Mouse (Mus musculus) central nervous system, embryonic 14 days (tissue): Measurements from ENCODE around the gene Necap1. TPM values are rescaled to one million over a fixed set of nuclear protein-coding genes. Genes with fewer than 3 reads are reported as not detected.

Source experiments
- polyA plus RNA-seq: library from polyadenylated mRNA; depleted of rRNA; stranded (reverse); fragments of >200 nt; gene quantifications from 2 replicates; pipeline ENCODE4 v1.2.3, GENCODE M21; 2012; rRNA removed

Necap1 gene
- polyA plus RNA-seq, result 71.5 and 76.7 TPM in 2 replicates

GRCm38 (mm10) chr6:122873871-122874719 lies at the start of gene Necap1:
Necap1 (plus strand) TSS chr6:122874474.

GRCm38 (mm10) chr6:122855955-122856354 lies 18.3 kb upstream of the Necap1 start, which contains the start of gene C3ar1:
C3ar1 (minus strand) TSS chr6:122856161.

GRCm38 (mm10) chr6:122921451-122921850 lies 47.2 kb downstream of the Necap1 start, which contains the start of gene Clec4a1:
Clec4a1 (plus strand) TSS chr6:122921848.

Other genes starting within 250 kb of the Necap1 start
- not detected in 2 replicates for gene Dppa3, start 248.1 kb upstream of the Necap1 start, polyA plus RNA-seq
- gene Nanog, start 167.0 kb upstream of the Necap1 start, polyA plus RNA-seq, result 0.26 and 0.27 TPM in 2 replicates
- gene Slc2a3, start 72.8 kb upstream of the Necap1 start, polyA plus RNA-seq, result 21.9 and 24.5 TPM in 2 replicates
- 7.8 and 10.6 TPM in 2 replicates for gene Foxj2, start 54.6 kb upstream of the Necap1 start, polyA plus RNA-seq
- gene C3ar1, start 18.3 kb upstream of the Necap1 start, polyA plus RNA-seq, result 1.7 and 2.1 TPM in 2 replicates
- 1.1 and 1.2 TPM in 2 replicates for gene Clec4a1, start 47.4 kb downstream of the Necap1 start, polyA plus RNA-seq
- 0.39 and 0.64 TPM in 2 replicates for gene Clec4a3, start 78.0 kb downstream of the Necap1 start, polyA plus RNA-seq
- gene Clec4a4, start 115.9 kb downstream of the Necap1 start, polyA plus RNA-seq, result not detected in 2 replicates
- not detected in 2 replicates for gene Clec4b1, start 175.5 kb downstream of the Necap1 start, polyA plus RNA-seq
- 1.4 and 1.7 TPM in 2 replicates for gene Clec4a2, start 232.0 kb downstream of the Necap1 start, polyA plus RNA-seq